Mouse (Mus musculus) lung, postnatal 4 days (tissue): ENCODE data around the gene Med29.

Source experiments
- DNase-seq, 2 experiments: peaks; one replicate each; pipeline ENCODE4 v3.0.0; 2021

Gene Med29

GRCm38 (mm10) chr7:28392429-28393271 lies at the start of gene Med29, which contains the start of gene Paf1:
Gene Med29, minus strand, starts transcription at chr7:28392708.
Gene Paf1, plus strand, starts transcription at chr7:28392951.
- peak; percentile 96 to 98 for DNase-seq

- no peak for DNase-seq
These were observed 49.4 kb upstream of the Med29 start for GRCm38 (mm10) chr7:28441776-28442485.

GRCm38 (mm10) chr7:28440739-28441138 lies 48.2 kb upstream of the Med29 start:
- DNase-seq, result peak; percentile 73 to 75

GRCm38 (mm10) chr7:28438771-28439170 lies 46.3 kb upstream of the Med29 start:
- no peak for DNase-seq

- DNase-seq, result no peak
These were observed 45.5 kb upstream of the Med29 start for GRCm38 (mm10) chr7:28437964-28438363.

GRCm38 (mm10) chr7:28436932-28437570 lies 44.5 kb upstream of the Med29 start, which contains the start of gene Gmfg:
Gene Gmfg, plus strand, starts transcription at chr7:28437447.
- DNase-seq, result peak; percentile 88 to 90

DNA sequence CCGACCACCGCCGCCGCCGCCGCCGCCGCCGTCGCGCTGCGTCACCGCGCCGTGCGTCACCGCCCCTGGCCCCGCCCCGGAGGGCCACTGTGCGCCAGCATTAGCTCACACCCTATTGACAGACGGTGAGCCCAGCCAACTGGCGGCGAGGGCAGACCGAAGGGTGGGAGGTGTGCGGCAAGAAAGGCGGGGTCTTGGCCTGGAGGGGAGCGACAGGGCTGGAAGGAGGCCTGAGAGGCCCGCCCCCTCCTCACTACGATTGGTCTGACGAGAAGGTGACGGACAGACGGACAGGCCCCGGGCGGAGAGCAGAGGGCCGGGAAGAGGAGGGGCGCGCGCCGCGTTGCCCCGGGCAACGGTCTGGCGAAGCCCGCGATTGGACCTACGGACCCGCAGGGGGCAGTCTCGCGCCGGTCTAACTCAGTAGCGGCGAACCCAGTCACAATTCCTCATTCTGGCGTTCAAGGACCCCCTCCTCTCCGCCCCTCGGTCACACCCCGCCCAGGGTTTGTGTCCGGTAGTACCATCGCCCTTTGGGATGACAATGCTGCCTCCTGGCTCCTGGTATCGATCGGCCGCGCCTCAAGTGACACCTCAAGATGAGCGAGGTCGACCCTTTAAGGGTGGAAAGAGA lies 43.9 kb upstream of the Med29 start:
- DNase-seq, result peak; percentile 100

DNA sequence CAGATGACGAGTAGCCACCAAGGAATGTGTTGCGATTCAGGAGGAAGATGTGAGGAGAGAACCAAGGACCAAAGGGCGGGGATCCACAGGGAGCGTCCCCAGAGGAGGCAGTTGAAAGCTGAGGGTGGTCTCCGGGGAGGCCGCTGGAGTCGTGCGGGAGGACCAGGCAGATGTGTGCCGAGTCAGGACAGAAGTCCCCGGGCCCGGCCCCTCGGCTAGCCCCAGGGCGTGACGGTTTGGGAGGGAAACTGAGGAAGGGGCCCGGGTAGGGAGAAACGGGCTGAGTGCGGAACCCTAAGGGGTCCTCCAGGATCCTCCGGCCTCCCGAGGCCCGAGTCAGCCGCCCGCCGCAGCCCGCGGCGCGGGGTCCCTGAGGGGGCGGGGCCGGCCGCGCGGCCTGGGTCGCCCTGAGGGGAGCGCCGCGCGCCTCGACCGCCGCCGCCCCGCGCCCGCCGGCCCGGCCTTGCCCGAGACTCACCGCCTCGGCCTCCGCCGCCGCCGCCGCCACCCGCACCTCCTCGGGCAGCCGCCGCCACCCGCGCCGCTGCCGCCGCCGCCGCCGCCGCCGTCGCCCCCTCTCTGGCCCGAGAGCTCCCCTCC lies 43.3 kb upstream of the Med29 start:
- peak in 1 of 2 experiments; percentile 37 for DNase-seq

- DNase-seq, result no peak
These were observed 39.7 kb upstream of the Med29 start for GRCm38 (mm10) chr7:28432252-28432651.

DNA sequence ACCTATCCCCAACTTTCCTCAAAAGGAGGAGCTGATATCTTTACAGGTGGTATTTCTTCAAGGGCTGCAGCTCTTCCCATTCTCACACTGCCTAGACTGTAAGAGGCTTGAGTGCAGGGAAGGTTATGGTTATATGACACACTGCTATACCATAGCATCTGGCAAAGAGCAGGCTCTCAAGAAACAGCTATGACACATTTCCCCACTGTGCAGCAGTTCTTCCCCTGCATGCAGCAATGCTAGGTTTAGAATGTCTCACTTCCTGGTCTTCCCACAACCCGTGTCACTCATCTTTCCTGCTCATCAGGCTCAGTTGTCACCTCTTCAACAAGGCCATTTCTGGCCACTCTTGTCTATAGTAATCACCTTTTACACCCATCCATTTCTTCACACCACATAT lies 38.0 kb upstream of the Med29 start:
- no peak for DNase-seq

- DNase-seq, result no peak
These were observed 35.2 kb upstream of the Med29 start for GRCm38 (mm10) chr7:28427738-28428137.

DNA sequence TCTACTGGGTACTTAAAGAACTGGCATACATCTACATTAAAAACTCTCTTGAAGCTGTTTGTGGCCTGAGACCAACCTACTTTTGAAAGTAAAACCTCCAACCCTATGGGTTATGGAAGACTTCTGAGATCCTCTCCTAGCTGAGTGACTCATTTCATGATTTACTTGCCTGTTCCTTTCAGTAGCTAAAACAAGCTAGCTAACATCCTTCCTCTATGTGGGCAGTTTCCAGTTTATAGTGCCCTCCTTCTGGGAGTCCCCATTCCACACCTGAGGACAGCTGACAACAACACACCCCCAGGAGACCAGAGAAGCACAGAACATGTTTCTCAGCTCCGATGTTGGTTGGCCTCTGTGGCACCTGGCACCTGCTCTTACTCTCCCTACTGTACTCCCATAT lies 30.5 kb upstream of the Med29 start:
- no peak for DNase-seq

DNA sequence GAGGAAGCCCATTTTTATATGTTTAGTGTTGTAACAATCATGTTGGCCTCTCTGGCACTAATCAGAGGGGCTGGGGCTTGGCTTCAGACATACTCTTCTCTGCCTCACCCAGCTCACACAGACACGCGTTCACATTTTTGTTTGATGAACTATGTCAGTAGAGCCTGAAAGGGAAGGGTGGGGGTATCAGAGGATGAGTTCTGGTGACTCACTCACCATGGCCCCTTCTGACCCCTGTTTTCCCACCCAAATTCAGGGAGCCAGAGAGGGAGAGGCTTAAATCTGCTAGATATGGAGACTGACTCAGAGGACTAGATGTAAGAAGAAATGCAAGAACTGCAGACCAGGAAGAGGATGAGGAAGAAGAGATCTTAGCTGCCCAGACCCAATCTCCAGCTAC lies 26.9 kb upstream of the Med29 start:
- no peak for DNase-seq

DNA sequence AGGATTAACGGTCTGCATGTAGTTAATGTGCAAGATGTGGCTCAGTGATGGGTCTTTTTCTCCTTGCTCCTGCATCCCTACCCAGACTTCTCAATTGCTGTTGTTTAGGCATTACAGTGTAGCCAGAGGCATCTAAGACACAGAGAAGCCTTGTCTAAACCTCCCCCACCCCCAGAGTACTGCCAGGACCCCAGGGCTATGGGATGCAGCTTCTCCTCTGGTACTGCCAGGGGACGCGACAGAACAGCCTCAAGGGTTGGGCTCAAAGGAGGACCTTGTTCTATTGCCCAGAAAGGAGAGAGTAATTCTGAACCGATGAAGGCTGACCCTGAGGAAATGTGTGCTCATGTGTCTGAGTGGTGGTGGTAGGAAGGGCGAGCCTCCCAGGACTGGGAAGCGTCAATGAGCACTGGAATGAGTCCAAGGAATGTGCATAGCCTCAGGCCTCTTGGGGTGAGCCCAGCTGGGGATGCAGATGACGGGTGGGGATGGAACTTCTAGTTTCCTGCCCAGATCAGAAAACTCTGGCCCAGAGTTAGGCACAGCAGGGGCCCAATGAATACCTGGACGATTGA lies 25.7 kb upstream of the Med29 start:
- DNase-seq, result peak; percentile 58 to 77

DNA sequence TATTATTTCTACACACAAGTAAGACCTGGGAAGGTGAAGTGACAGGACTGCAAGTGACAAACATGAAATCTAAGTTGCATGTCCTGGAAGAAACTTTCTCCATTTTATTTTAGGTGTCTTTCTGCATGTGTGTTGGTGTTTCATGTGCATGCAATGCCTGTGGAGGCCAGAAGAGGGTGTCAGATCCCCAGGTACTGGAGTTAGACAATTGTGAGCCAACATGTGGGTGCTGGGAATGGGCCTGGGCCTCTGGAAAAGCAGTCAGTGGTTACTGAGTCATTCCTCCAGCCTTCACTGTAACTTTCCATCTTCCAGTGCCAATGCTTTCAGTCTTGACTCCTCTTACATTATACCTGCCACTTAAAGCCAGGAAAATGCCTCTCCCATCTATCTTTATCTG lies 24.9 kb upstream of the Med29 start:
- DNase-seq, result no peak

DNA sequence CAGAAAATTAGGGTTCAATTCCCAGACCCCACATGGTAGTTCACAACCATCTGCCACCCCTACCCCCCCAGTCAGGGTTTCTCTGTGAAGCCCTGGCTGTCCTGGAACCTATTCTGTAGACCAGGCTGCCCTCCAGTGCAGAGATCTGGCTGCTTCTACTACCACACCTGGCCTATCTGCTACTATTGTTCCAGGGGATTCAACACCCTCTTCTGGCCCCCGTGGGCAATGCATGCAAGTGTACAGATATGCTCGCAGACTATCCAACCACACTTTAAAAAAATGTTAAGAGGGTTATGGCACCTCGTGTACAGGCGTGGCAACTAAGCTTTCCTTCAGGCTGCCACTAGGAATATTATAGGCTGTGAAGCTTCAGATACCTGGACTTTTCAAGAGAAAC lies 20.3 kb upstream of the Med29 start:
- no peak for DNase-seq

- DNase-seq, result peak; percentile 53 to 69
These were observed 18.4 kb upstream of the Med29 start for GRCm38 (mm10) chr7:28410841-28411475.

GRCm38 (mm10) chr7:28401942-28402341 lies 9.4 kb upstream of the Med29 start:
- DNase-seq, result no peak

- DNase-seq, result no peak
These were observed 8.5 kb upstream of the Med29 start for GRCm38 (mm10) chr7:28401030-28401429.

DNA sequence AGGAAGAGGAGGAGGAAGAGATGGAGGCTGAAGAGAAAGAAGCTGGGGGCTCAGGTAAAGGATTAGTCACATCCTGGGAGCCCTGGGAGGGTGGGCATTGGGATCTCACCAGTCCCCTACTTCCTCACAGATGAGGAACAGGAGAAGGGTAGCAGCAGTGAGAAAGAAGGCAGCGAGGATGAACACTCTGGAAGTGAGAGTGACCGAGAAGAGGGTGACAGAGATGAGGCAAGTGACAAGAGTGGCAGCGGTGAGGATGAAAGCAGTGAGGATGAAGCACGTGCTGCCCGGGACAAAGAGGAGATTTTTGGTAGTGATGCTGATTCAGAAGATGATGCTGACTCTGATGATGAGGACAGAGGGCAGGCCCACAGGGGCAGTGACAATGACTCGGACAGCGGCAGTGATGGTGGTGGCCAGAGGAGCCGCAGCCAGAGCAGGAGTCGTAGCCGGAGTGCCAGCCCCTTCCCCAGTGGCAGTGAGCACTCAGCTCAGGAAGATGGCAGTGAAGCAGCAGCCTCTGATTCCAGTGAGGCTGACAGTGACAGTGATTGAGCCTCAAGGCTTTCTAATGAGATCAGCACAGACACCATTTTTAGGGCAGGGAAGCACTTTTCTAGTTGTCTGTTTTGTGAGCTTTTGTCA lies 6.3 kb upstream of the Med29 start:
- no peak for DNase-seq

GRCm38 (mm10) chr7:28398000-28398399 lies 5.5 kb upstream of the Med29 start:
- DNase-seq, result peak in 1 of 2 experiments; percentile 36
